Mouse (Mus musculus): Measurements from ENCODE around the gene Arl15. TPM values are rescaled to one million over a fixed set of nuclear protein-coding genes. Genes with fewer than 3 reads are reported as not detected.

Arl15 gene
- polyA plus RNA-seq, 1 experiment from 2014 or later: 8.6 TPM

DNA sequence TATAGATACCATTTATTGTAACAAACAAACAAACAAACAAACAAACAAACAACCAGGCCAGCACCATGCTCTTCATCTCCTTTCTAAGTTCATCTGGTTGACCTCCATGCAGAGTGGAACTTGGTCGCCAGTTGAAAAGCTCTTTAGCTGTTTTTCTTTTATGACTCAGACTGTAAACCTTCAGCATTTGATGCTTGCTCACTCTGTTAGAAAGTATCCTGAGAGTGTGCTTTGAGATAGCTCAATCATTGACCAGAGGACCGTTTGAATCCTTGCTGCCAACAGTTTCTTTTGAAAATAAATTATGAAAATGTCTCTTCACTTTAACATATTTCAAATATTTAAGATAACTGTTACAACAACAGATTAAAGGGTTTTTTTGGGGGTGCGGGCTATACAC, 103.2 kb downstream of the Arl15 start:
- Histone ChIP-seq H3K9me3 (ENCODE audit: control insufficient read depth, low read length) (no peaks in the 10 kb centered on the region), H3K4me3 (ENCODE audit: low read depth, low read length) (no peak overlapping the region), H3K4me1 (replicated peaks; ENCODE audit: control insufficient read depth, insufficient read depth, low read length) (no peaks in the 10 kb centered on the region), H3K4me2 (ENCODE audit: low read length) (no peak overlapping the region), H3K27me3 (replicated peaks; ENCODE audit: control insufficient read depth, insufficient read depth, low read length) (no peaks in the 10 kb centered on the region), H3K9ac (ENCODE audit: low read length) (no peak overlapping the region), H3K27ac (ENCODE audit: low read depth) (no peak overlapping the region), H3K36me3 (ENCODE audit: control insufficient read depth, insufficient read depth, low read length) (no peaks in the 10 kb centered on the region)
- ATAC-seq (replicated peaks; ENCODE audit: low FRiP score, low TSS enrichment, low read depth) (no peak), DNase-seq (ENCODE audit: low spot score) (no peak)
- WGBS: 77% methylated on average over 3 of the region's 3 CpGs

DNA sequence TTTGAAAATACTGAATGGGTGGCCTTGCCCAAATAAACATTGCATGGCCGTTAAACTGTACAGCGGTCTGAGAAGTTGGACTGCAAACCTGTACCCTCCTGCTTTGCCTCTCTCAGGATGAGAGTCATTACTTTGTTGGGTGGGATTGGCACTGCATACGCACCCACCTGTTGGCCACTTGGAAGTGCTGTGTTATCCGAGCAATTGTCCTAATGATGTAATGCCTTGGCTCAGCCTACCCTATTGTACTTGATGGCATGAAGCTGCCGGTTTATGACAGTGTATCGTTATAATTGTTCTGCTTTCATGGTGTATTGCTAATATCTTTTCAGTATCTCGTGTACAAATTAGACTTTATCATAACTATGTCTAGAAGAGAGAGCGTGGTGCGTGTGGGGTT, 103.6 kb downstream of the Arl15 start:
- Histone ChIP-seq H3K27ac (ENCODE audit: low read depth) (no peak overlapping the region), H3K27me3 (replicated peaks; ENCODE audit: control insufficient read depth, insufficient read depth, low read length) (no peaks in the 10 kb centered on the region), H3K36me3 (ENCODE audit: control insufficient read depth, insufficient read depth, low read length) (no peaks in the 10 kb centered on the region), H3K9me3 (ENCODE audit: control insufficient read depth, low read length) (no peaks in the 10 kb centered on the region), H3K9ac (ENCODE audit: low read length) (no peak overlapping the region), H3K4me1 (replicated peaks; ENCODE audit: control insufficient read depth, insufficient read depth, low read length) (no peaks in the 10 kb centered on the region), H3K4me2 (ENCODE audit: low read length) (no peak overlapping the region), H3K4me3 (ENCODE audit: low read depth, low read length) (no peak overlapping the region)
- ATAC-seq (replicated peaks; ENCODE audit: low FRiP score, low TSS enrichment, low read depth): no peak
- 85% methylated on average over 9 of the region's 9 CpGs for WGBS
- DNase-seq (ENCODE audit: low spot score): no peak

DNA sequence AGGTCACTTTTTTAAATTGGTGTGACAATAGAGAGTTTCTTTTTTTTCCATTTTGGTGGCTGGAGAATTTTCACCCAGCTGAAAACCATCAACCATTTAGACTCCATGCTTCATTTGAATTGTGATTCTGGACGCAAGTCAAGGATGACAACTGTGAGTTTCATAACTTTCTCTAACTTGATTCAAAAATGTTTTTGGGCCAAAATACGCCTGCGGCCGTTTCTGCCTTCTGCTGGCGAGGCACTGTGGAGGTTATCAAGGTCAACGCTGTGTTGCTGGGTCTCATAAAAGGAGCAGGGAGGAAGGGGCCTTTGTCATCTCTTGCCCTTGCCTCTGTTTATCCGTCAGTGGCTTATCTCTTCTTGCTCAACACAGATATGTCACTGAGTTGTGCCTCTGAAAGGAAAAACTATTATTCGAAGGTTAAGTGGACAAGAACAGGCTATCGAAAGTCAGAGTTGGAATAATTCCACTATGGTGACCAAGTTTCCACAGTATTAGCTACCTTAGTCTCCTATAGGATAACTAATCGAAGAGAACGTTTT, 106.8 kb downstream of the Arl15 start:
- no peak overlapping the region for H3K27ac ChIP-seq (ENCODE audit: low read depth)
- no peak for ATAC-seq (replicated peaks; ENCODE audit: low FRiP score, low TSS enrichment, low read depth)
- no peak overlapping the region for H3K9ac ChIP-seq (ENCODE audit: low read length)
- no peak overlapping the region for H3K4me2 ChIP-seq (ENCODE audit: low read length)
- no peaks in the 10 kb centered on the region for H3K4me1 ChIP-seq (replicated peaks; ENCODE audit: control insufficient read depth, insufficient read depth, low read length)
- no peak for DNase-seq (ENCODE audit: low spot score)
- H3K9me3 ChIP-seq (ENCODE audit: control insufficient read depth, low read length): no peaks in the 10 kb centered on the region
- H3K27me3 ChIP-seq (replicated peaks; ENCODE audit: control insufficient read depth, insufficient read depth, low read length): no peaks in the 10 kb centered on the region
- no peaks in the 10 kb centered on the region for H3K36me3 ChIP-seq (ENCODE audit: control insufficient read depth, insufficient read depth, low read length)
- no peak overlapping the region for H3K4me3 ChIP-seq (ENCODE audit: low read depth, low read length)
- 78% methylated on average over 11 of the region's 11 CpGs for WGBS

DNA sequence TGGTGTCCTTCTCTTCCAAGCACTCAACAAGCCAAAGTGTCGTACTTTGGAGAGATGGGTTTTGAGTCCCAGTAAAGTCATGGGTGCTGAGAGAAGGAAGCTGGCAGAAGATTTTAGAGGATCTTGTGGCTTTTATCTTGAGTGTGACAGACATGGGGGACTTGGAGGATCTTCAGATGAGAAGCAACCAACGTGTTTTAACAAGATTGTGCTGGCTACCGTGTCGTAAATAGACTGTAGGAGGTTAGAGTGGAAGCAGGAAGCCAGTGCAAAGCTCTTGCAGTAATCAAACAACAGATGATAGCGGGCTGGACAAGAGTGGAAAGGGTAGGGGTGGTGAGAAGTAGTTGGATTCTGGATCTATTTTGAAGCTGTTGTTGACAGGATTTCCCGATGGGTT, 109.0 kb downstream of the Arl15 start:
- DNase-seq (ENCODE audit: low spot score) (no peak), ATAC-seq (replicated peaks; ENCODE audit: low FRiP score, low TSS enrichment, low read depth) (no peak)
- H3K4me1 ChIP-seq (replicated peaks; ENCODE audit: control insufficient read depth, insufficient read depth, low read length): no peaks in the 10 kb centered on the region
- H3K36me3 ChIP-seq (ENCODE audit: control insufficient read depth, insufficient read depth, low read length): no peaks in the 10 kb centered on the region
- WGBS: 75% methylated on average over 6 of the region's 6 CpGs
- no peak overlapping the region for H3K27ac ChIP-seq (ENCODE audit: low read depth)
- H3K27me3 ChIP-seq (replicated peaks; ENCODE audit: control insufficient read depth, insufficient read depth, low read length): no peaks in the 10 kb centered on the region
- no peak overlapping the region for H3K4me2 ChIP-seq (ENCODE audit: low read length)
- no peak overlapping the region for H3K9ac ChIP-seq (ENCODE audit: low read length)
- H3K4me3 ChIP-seq (ENCODE audit: low read depth, low read length): no peak overlapping the region
- no peaks in the 10 kb centered on the region for H3K9me3 ChIP-seq (ENCODE audit: control insufficient read depth, low read length)

DNA sequence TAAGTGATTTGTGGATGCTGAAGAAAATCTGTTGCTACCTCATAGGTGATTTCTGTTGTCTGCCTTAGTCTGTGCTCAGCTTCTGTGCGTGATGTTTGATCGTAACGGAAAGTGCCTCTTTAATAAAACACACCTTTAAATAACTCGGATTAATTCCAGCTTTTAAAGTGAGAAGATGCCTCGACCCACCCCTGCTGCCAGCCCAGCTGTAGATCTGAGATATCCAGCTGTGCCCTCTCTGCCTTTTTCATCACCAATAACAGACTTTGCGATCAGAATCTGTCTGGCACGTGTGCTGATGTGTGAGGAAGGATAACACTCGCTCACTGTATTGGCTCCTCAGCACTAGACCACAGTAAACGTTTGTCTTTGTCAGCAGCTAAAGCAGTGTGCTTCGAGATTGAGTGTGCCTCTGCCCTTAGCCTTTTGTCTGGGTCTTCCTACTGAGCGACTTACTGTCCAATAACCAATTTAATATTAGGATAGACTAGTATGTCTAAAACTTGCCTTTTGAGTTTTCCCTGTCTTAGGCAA, 117.7 kb downstream of the Arl15 start:
- no peak overlapping the region for H3K27ac ChIP-seq (ENCODE audit: low read depth)
- DNase-seq (ENCODE audit: low spot score): no peak
- H3K9me3 ChIP-seq (ENCODE audit: control insufficient read depth, low read length): no peaks in the 10 kb centered on the region
- H3K36me3 ChIP-seq (ENCODE audit: control insufficient read depth, insufficient read depth, low read length): no peaks in the 10 kb centered on the region
- H3K4me2 ChIP-seq (ENCODE audit: low read length): no peak overlapping the region
- WGBS: 63% methylated on average over 11 of the region's 11 CpGs
- ATAC-seq (replicated peaks; ENCODE audit: low FRiP score, low TSS enrichment, low read depth): no peak
- no peaks in the 10 kb centered on the region for H3K27me3 ChIP-seq (replicated peaks; ENCODE audit: control insufficient read depth, insufficient read depth, low read length)
- H3K9ac ChIP-seq (ENCODE audit: low read length): no peak overlapping the region
- H3K4me3 ChIP-seq (ENCODE audit: low read depth, low read length): no peak overlapping the region
- no peaks in the 10 kb centered on the region for H3K4me1 ChIP-seq (replicated peaks; ENCODE audit: control insufficient read depth, insufficient read depth, low read length)

DNA sequence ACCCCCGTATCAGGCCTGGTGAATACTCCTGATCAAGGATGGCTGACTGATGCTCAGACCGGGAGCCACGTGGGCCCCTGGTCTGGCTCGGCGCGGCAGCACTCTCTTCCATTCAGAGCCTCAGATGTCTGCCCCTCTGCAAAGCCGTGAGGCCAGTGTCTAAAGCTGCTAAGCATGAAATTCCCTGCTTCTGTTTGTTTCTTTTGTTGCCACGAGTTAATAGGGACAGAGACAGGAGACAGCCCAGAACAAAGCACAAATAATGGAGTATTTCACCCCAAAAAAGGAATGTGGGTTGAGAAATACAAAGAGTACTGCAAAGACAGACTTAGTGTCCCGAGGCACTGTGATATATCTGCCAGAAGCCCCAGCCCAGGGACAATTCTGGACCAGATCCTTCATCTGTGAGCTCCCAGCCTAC, 120.3 kb downstream of the Arl15 start:
- no peak overlapping the region for H3K9ac ChIP-seq (ENCODE audit: low read length)
- no peak overlapping the region for H3K27ac ChIP-seq (ENCODE audit: low read depth)
- no peak for DNase-seq (ENCODE audit: low spot score)
- WGBS: 48% methylated on average over 9 of the region's 9 CpGs
- no peaks in the 10 kb centered on the region for H3K4me1 ChIP-seq (replicated peaks; ENCODE audit: control insufficient read depth, insufficient read depth, low read length)
- no peak for ATAC-seq (replicated peaks; ENCODE audit: low FRiP score, low TSS enrichment, low read depth)
- no peak overlapping the region for H3K4me2 ChIP-seq (ENCODE audit: low read length)
- H3K27me3 ChIP-seq (replicated peaks; ENCODE audit: control insufficient read depth, insufficient read depth, low read length): no peaks in the 10 kb centered on the region
- no peak overlapping the region for H3K4me3 ChIP-seq (ENCODE audit: low read depth, low read length)
- no peaks in the 10 kb centered on the region for H3K9me3 ChIP-seq (ENCODE audit: control insufficient read depth, low read length)
- H3K36me3 ChIP-seq (ENCODE audit: control insufficient read depth, insufficient read depth, low read length): no peaks in the 10 kb centered on the region

DNA sequence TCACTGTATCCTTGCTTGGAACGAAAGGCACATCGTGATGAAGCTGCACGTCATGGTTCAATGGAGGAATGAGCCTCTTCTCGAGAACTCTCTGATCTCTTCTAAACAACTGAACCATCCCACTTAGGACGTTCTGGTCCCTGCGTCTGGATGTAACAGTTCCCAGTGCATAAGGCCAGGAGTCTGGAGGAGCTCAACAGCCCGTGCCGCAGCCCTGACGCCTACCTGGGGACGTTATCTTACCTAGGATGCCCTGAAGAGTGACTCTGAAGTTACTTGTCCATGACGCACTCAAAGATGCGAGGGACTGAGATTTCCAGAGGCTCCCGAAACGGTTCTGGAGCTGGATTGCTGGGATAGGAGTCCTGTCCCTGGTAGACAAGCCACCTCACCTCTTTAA, 121.4 kb downstream of the Arl15 start:
- H3K27ac ChIP-seq (ENCODE audit: low read depth): no peak overlapping the region
- no peak overlapping the region for H3K4me2 ChIP-seq (ENCODE audit: low read length)
- no peaks in the 10 kb centered on the region for H3K27me3 ChIP-seq (replicated peaks; ENCODE audit: control insufficient read depth, insufficient read depth, low read length)
- DNase-seq (ENCODE audit: low spot score): no peak
- no peak overlapping the region for H3K9ac ChIP-seq (ENCODE audit: low read length)
- H3K4me1 ChIP-seq (replicated peaks; ENCODE audit: control insufficient read depth, insufficient read depth, low read length): no peaks in the 10 kb centered on the region
- H3K9me3 ChIP-seq (ENCODE audit: control insufficient read depth, low read length): no peaks in the 10 kb centered on the region
- no peak overlapping the region for H3K4me3 ChIP-seq (ENCODE audit: low read depth, low read length)
- WGBS: 83% methylated on average over 14 of the region's 14 CpGs
- ATAC-seq (replicated peaks; ENCODE audit: low FRiP score, low TSS enrichment, low read depth): no peak
- no peaks in the 10 kb centered on the region for H3K36me3 ChIP-seq (ENCODE audit: control insufficient read depth, insufficient read depth, low read length)

DNA sequence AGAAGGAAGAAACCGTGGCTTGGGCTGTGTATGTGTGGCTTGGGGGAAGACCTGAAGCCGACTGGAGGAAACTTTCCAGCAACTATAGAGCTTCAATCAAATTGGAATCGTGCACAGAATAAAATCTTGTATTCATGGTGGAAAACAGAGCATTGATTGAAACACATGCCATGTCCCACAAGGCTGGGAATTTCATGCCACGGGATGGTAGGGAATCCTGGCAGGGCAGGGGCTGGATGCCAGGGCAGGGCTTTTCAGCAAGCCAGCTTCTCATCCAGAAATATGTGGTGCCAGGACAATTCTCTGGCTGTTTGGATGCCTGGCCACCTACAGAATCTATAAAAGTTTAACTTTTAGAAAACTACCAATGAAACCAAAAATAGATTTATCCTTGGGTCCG, 122.5 kb downstream of the Arl15 start:
- no peak overlapping the region for H3K4me3 ChIP-seq (ENCODE audit: low read depth, low read length)
- H3K9me3 ChIP-seq (ENCODE audit: control insufficient read depth, low read length): no peaks in the 10 kb centered on the region
- H3K9ac ChIP-seq (ENCODE audit: low read length): no peak overlapping the region
- WGBS: 90% methylated on average over 5 of the region's 5 CpGs
- no peaks in the 10 kb centered on the region for H3K4me1 ChIP-seq (replicated peaks; ENCODE audit: control insufficient read depth, insufficient read depth, low read length)
- ATAC-seq (replicated peaks; ENCODE audit: low FRiP score, low TSS enrichment, low read depth): no peak
- no peaks in the 10 kb centered on the region for H3K27me3 ChIP-seq (replicated peaks; ENCODE audit: control insufficient read depth, insufficient read depth, low read length)
- DNase-seq (ENCODE audit: low spot score): no peak
- H3K36me3 ChIP-seq (ENCODE audit: control insufficient read depth, insufficient read depth, low read length): no peaks in the 10 kb centered on the region
- H3K4me2 ChIP-seq (ENCODE audit: low read length): no peak overlapping the region
- H3K27ac ChIP-seq (ENCODE audit: low read depth): no peak overlapping the region

DNA sequence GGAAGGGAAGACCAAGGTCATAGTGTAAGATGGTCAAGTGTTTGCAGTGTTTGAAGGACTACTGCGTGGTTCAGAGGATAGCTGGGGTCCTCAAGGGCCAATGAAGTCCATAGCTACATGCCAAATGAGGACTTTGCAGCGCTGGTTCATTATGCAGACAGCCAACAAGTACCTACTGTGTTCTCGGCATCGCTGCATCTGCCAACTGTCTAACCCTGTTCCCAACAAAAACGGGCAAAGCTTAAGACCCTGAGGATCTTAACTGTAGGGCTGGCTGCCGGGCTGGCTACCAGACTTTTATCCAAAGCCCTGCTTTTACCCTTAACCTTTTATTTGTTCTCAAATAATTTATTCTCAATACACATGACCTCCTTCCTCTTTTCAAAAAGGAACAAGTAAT, 123.1 kb downstream of the Arl15 start:
- no peak overlapping the region for H3K4me2 ChIP-seq (ENCODE audit: low read length)
- H3K27me3 ChIP-seq (replicated peaks; ENCODE audit: control insufficient read depth, insufficient read depth, low read length): no peaks in the 10 kb centered on the region
- no peak overlapping the region for H3K9ac ChIP-seq (ENCODE audit: low read length)
- ATAC-seq (replicated peaks; ENCODE audit: low FRiP score, low TSS enrichment, low read depth) (no peak), DNase-seq (ENCODE audit: low spot score) (no peak)
- no peak overlapping the region for H3K27ac ChIP-seq (ENCODE audit: low read depth)
- no peaks in the 10 kb centered on the region for H3K9me3 ChIP-seq (ENCODE audit: control insufficient read depth, low read length)
- no peaks in the 10 kb centered on the region for H3K36me3 ChIP-seq (ENCODE audit: control insufficient read depth, insufficient read depth, low read length)
- H3K4me1 ChIP-seq (replicated peaks; ENCODE audit: control insufficient read depth, insufficient read depth, low read length): no peaks in the 10 kb centered on the region
- no peak overlapping the region for H3K4me3 ChIP-seq (ENCODE audit: low read depth, low read length)
- WGBS: 90% methylated on average over 6 of the region's 6 CpGs

Measured in intestine, embryonic 14.5 days (tissue).